Mouse (Mus musculus): ENCODE results near the gene Fbxo24.

Gene Fbxo24

DNA sequence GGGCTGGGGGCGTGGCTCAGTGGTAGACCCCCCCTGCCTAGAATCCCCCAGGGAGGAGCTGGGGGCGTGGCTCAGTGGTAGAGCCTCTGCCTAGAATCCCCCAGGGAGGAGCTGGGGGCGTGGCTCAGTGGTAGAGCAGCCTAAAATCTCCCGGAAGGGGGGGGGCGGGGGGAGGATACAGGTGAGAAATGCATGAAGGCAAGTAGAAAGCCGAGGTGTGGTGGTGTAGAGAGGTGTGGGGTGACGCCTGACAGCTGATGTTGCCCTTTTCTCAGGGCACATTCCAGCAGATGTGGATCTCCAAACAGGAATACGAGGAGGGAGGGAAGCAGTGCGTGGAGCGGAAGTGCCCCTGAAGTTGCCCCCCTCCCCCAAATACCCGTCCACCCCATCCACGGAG is 59.8 kb downstream of the Fbxo24 start:
- in situ Hi-C loops (cut with MboI; ENCODE audit: unreplicated experiment in 2 of 2), result no loop called here

DNA sequence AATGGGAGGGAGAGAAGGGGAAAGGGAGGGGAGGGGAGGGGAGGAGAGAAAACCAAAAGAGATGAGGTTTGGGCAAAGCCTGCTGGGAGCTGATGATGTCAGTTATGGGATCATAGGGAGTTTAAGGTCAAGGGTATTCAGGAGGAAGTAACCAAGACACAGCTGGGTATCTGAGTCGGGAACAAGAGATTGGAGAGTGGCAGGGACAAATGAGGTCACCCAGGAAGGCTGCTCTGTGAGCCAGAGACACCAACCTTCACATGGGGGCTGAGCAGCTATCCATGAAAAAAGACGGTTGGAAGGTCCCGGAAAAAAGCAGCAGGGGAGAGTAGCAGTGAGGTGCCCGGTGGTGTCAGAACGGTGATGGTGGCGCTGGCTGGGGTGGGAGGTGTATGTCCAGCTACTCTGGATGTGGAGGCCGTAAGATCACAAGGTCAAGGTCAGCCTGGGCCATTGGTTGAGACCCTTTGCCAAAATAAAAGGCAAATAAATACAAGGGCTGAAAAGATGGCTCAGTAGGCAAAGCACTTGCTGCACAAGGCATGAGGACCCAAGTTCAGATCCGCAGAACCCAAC is 60.5 kb downstream of the Fbxo24 start:
- in situ Hi-C loops (cut with MboI; ENCODE audit: unreplicated experiment in 2 of 2), result no loop called here

DNA sequence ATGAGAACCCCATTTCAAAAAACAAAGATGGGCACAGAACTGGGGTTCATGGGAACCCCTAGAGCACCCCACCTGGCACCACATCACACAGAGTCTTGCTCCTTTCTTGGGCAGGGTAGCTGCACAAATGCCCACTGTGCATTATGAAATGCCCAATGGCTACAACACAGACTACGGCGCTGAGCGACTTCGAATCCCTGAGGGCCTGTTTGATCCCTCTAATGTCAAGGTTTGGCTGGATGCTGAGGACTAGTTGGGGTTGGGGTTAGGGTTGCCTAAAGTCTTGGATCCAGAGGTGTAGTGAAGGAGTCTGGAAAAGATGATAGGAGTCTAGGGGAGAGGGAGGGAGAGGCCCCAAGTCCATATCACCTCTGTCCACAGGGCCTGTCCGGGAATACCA is 62.4 kb downstream of the Fbxo24 start:
- in situ Hi-C loops (cut with MboI; ENCODE audit: unreplicated experiment in 2 of 2), result no loop called here

DNA sequence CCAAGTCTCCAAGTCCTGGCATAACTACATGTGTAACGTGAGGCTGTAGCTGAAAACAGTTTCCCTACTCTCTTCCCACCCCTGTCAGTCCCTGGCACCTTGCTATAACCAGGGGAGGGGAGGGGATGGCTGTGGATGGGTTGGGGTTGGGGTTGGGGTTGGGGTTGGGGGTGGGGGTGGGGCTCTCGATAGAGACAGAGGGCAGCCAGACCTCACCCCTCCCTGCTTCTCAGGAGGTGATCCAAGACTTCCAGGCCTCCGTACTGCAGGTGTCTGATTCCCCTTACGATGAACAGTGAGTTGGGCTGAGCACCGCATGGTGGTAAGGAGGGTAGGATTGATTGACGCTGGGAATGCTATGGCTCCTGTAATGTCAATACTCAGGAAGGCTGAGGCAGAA is 63.1 kb downstream of the Fbxo24 start:
- in situ Hi-C loops (cut with MboI; ENCODE audit: unreplicated experiment in 2 of 2), result no loop called here

DNA sequence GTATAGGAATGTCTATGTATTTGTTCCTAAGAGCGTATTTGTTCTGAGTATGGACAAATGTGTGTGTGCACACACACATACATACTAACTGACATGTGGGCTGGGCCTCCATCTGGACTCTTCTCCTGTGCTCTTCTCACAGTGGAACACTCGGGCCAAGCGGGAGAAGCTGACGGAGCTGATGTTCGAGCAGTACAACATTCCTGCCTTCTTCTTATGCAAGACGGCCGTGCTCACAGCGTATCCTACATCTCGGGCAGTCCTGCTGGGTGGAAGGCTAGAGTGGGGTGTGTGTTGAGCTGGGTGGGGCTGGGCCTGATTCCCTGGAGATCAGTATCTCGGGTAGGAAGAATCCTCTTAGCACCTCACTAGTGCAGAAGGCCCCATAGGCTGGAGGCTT is 65.8 kb downstream of the Fbxo24 start:
- in situ Hi-C loops (cut with MboI; ENCODE audit: unreplicated experiment in 2 of 2), result no loop called here
